ENCODE assay signal across 9 mouse cellular contexts in genomic region chr17:46783222-46783565, GRCm38 (mm10). TPM values are rescaled to one million over a fixed set of nuclear protein-coding genes. Genes with fewer than 3 reads are reported as not detected.
A peak's percentile ranks its signal among the peaks of the same experiment; 100 is the strongest.
DNase-seq lines count a peak whose midpoint lies in the region; ATAC-seq lines count a peak whose summit lies in the region.
"Had no signal": no experiment of that assay in that cellular context is flagged by ENCODE, and none has a peak within 500 bp of the region (broad histone marks: within the 10 kb centered on the region; RNA-seq: fewer than 3 reads in every experiment).

No protein-coding gene starts in this region.

- no peak overlapping the region for H3K9ac ChIP-seq in liver, embryonic 11.5 days (ENCODE audit: low read depth, low read length)
- H3K9ac ChIP-seq in embryonic facial prominence, embryonic 15.5 days, result no peak overlapping the region
- no peak overlapping the region for H3K9ac ChIP-seq in neural tube, embryonic 14.5 days (replicated peaks; ENCODE audit: low read depth, low read length)

- WGBS in liver, embryonic 11.5 days, result 73% methylated on average over 2 of the region's 2 CpGs
- 82% methylated on average over 2 of the region's 2 CpGs for WGBS in embryonic facial prominence, embryonic 15.5 days
- WGBS in limb, embryonic 10.5 days, result 84% methylated on average over 2 of the region's 2 CpGs
- 69% methylated on average over 2 of the region's 2 CpGs for WGBS in neural tube, embryonic 14.5 days

- no peaks in the 10 kb centered on the region for H3K9me3 ChIP-seq in liver, embryonic 11.5 days (ENCODE audit: control insufficient read depth, low read length)
- H3K9me3 ChIP-seq in embryonic facial prominence, embryonic 15.5 days (replicated peaks), result no peaks in the 10 kb centered on the region
- H3K9me3 ChIP-seq in limb, embryonic 10.5 days (replicated peaks), result no peaks in the 10 kb centered on the region
- H3K9me3 ChIP-seq in neural tube, embryonic 14.5 days (ENCODE audit: control insufficient read depth, low read length), result no peaks in the 10 kb centered on the region

- peaks cover 21% of the 10 kb centered on the region for H3K36me3 ChIP-seq in liver, embryonic 11.5 days (ENCODE audit: control insufficient read depth, insufficient read depth, low read length)
- H3K36me3 ChIP-seq in embryonic facial prominence, embryonic 15.5 days, result peaks cover 25% of the 10 kb centered on the region
- H3K36me3 ChIP-seq in limb, embryonic 10.5 days, result peaks cover 30% of the 10 kb centered on the region
- peaks cover 14% of the 10 kb centered on the region for H3K36me3 ChIP-seq in neural tube, embryonic 14.5 days (ENCODE audit: control insufficient read depth, insufficient read depth, low read length)

- ATAC-seq in liver, embryonic 11.5 days (replicated peaks; ENCODE audit: low FRiP score), result no peak
- no peak for ATAC-seq in embryonic facial prominence, embryonic 15.5 days (ENCODE audit: insufficient number of reproducible peaks, low FRiP score, low TSS enrichment, low read depth)
- ATAC-seq in neural tube, embryonic 14.5 days (ENCODE audit: low read depth), result peak; percentile 28; the same call in 1 of the 2 replicates

- no peaks in the 10 kb centered on the region for H3K27me3 ChIP-seq in liver, embryonic 11.5 days (replicated peaks; ENCODE audit: control insufficient read depth, insufficient read depth, low read length)
- H3K27me3 ChIP-seq in embryonic facial prominence, embryonic 15.5 days, result no peaks in the 10 kb centered on the region
- H3K27me3 ChIP-seq in limb, embryonic 10.5 days (ENCODE audit: low read depth, poor library complexity, severe bottlenecking), result no peaks in the 10 kb centered on the region
- H3K27me3 ChIP-seq in neural tube, embryonic 14.5 days (ENCODE audit: control insufficient read depth, insufficient read depth, low read length), result no peaks in the 10 kb centered on the region

- no peak for DNase-seq in liver, embryonic 11.5 days (ENCODE audit: low spot score)
- DNase-seq in liver, result no peak
- DNase-seq in limb, embryonic 10.5 days (ENCODE audit: low spot score), result no peak
- DNase-seq in layer of hippocampus, adult 18-20 months (ENCODE audit: low spot score in 2 of 2), result no peak
- no peak for DNase-seq in left cerebral cortex, adult 8-10 months (ENCODE audit: low spot score in 2 of 2)
- DNase-seq in urinary bladder, postnatal 14 days (ENCODE audit: low spot score), result no peak

- peak overlapping the region; percentile 83 for H3K4me3 ChIP-seq in liver, embryonic 11.5 days (ENCODE audit: low read depth, low read length)
- peak overlapping the region; percentile 57 for H3K4me3 ChIP-seq in embryonic facial prominence, embryonic 15.5 days (replicated peaks)
- H3K4me3 ChIP-seq in limb, embryonic 10.5 days, result peak overlapping the region; percentile 78
- H3K4me3 ChIP-seq in neural tube, embryonic 14.5 days (ENCODE audit: low read depth, low read length), result peak overlapping the region; percentile 59

- H3K27ac ChIP-seq in liver, embryonic 11.5 days (ENCODE audit: low read depth, low read length), result peak overlapping the region; percentile 44; the same call in 1 of the 2 replicates
- H3K27ac ChIP-seq in embryonic facial prominence, embryonic 15.5 days (replicated peaks), result peak overlapping the region; percentile 88
- H3K27ac ChIP-seq in limb, embryonic 10.5 days, result peak overlapping the region; percentile 92
- H3K27ac ChIP-seq in neural tube, embryonic 14.5 days (ENCODE audit: low read depth, low read length), result no peak overlapping the region

- peak overlapping the region; percentile 81 for H3K4me2 ChIP-seq in liver, embryonic 11.5 days
- peak overlapping the region; percentile 56; the same call in 1 of the 2 replicates for H3K4me2 ChIP-seq in embryonic facial prominence, embryonic 15.5 days (replicated peaks)
- H3K4me2 ChIP-seq in neural tube, embryonic 14.5 days (ENCODE audit: low read depth, low read length), result 0 out of 2 replicates have a peak overlapping the region, but pooled peaks have one; percentile 51

- peaks cover 7% of the 10 kb centered on the region; the same call in 1 of the 2 replicates for H3K4me1 ChIP-seq in liver, embryonic 11.5 days (replicated peaks; ENCODE audit: control insufficient read depth, insufficient read depth, low read length)
- H3K4me1 ChIP-seq in embryonic facial prominence, embryonic 15.5 days, result peaks cover 4% of the 10 kb centered on the region; the same call in 1 of the 2 replicates
- H3K4me1 ChIP-seq in limb, embryonic 10.5 days, result peaks cover 7% of the 10 kb centered on the region
- H3K4me1 ChIP-seq in neural tube, embryonic 14.5 days (ENCODE audit: control insufficient read depth, insufficient read depth, low read length), result peaks cover 8% of the 10 kb centered on the region; the same call in 1 of the 2 replicates

RNA-seq across cellular contexts. Expression of gene Rpl7l1, which starts 0.7 kb away (rescaled TPM):
- 195 and 201 TPM in 2 replicates for polyA plus RNA-seq in liver, embryonic 11.5 days (2014; fragmentation: Nextera tagmentation; extraction: Ambion mirVana)
- 136 and 145 TPM in 2 replicates for polyA plus RNA-seq in embryonic facial prominence, embryonic 15.5 days (2015; fragmentation: Nextera tagmentation; extraction: Ambion mirVana)
- 224 and 254 TPM in 2 replicates for polyA plus RNA-seq in limb, embryonic 10.5 days (2016; fragmentation: Nextera tagmentation; extraction: Ambion mirVana)
- polyA plus RNA-seq in neural tube, embryonic 14.5 days (2014; fragmentation: Nextera tagmentation; extraction: Ambion mirVana), result 69.9 and 82.1 TPM in 2 replicates
- 10 to 100 TPM; 49.0 to 55.9 TPM for total RNA-seq in layer of hippocampus, adult 18-20 months (2021)
- 10 to 100 TPM; 39.0 to 54.3 (median 41.4) TPM for total RNA-seq in left cerebral cortex, adult 8-10 months (2022)

RNA-seq across cellular contexts. Expression of gene 2310039H08Rik, which starts 10.8 kb away (rescaled TPM):
- polyA plus RNA-seq in liver, embryonic 11.5 days (2014; fragmentation: Nextera tagmentation; extraction: Ambion mirVana), result 76.6 and 82.5 TPM in 2 replicates
- 82.4 and 84.0 TPM in 2 replicates for polyA plus RNA-seq in embryonic facial prominence, embryonic 15.5 days (2015; fragmentation: Nextera tagmentation; extraction: Ambion mirVana)
- 34.2 and 35.4 TPM in 2 replicates for polyA plus RNA-seq in limb, embryonic 10.5 days (2016; fragmentation: Nextera tagmentation; extraction: Ambion mirVana)
- polyA plus RNA-seq in neural tube, embryonic 14.5 days (2014; fragmentation: Nextera tagmentation; extraction: Ambion mirVana), result 58.3 and 60.4 TPM in 2 replicates
- total RNA-seq in layer of hippocampus, adult 18-20 months (2021), result 1 to 10 TPM; 4.9 to 8.3 TPM
- total RNA-seq in left cerebral cortex, adult 8-10 months (2022), result 1 to 10 TPM; 6.4 to 6.9 (median 6.7) TPM

RNA-seq across cellular contexts. Expression of gene Ptcra, which starts 19.7 kb away (rescaled TPM):
- 0.94 and 1.0 TPM in 2 replicates for polyA plus RNA-seq in liver, embryonic 11.5 days (2014; fragmentation: Nextera tagmentation; extraction: Ambion mirVana)
- 0.41 and 0.47 TPM in 2 replicates for polyA plus RNA-seq in embryonic facial prominence, embryonic 15.5 days (2015; fragmentation: Nextera tagmentation; extraction: Ambion mirVana)
- polyA plus RNA-seq in limb, embryonic 10.5 days (2016; fragmentation: Nextera tagmentation; extraction: Ambion mirVana), result 0.73 and 1.2 TPM in 2 replicates
- polyA plus RNA-seq in neural tube, embryonic 14.5 days (2014; fragmentation: Nextera tagmentation; extraction: Ambion mirVana), result 0.32 TPM in 1 of 2 replicates, not detected in the other
- total RNA-seq in layer of hippocampus, adult 18-20 months (2021), result under 1 TPM in 1 of 2 experiments, not detected in 1; 0.25 TPM
- total RNA-seq in left cerebral cortex, adult 8-10 months (2022), result under 1 TPM in 2 of 4 experiments, not detected in 2; 0.28 to 0.46 TPM
- total RNA-seq: layer of hippocampus, postnatal 25 days had no signal

RNA-seq across cellular contexts. Expression of gene Cnpy3, which starts 31.2 kb away (rescaled TPM):
- polyA plus RNA-seq in liver, embryonic 11.5 days (2014; fragmentation: Nextera tagmentation; extraction: Ambion mirVana), result 55.8 and 60.8 TPM in 2 replicates
- polyA plus RNA-seq in embryonic facial prominence, embryonic 15.5 days (2015; fragmentation: Nextera tagmentation; extraction: Ambion mirVana), result 74.2 and 78.2 TPM in 2 replicates
- polyA plus RNA-seq in limb, embryonic 10.5 days (2016; fragmentation: Nextera tagmentation; extraction: Ambion mirVana), result 63.6 and 67.5 TPM in 2 replicates
- 62.5 and 65.8 TPM in 2 replicates for polyA plus RNA-seq in neural tube, embryonic 14.5 days (2014; fragmentation: Nextera tagmentation; extraction: Ambion mirVana)
- total RNA-seq in layer of hippocampus, adult 18-20 months (2021), result 10 to 100 TPM; 66.6 to 71.8 TPM
- total RNA-seq in left cerebral cortex, adult 8-10 months (2022), result 10 to 100 TPM; 66.8 to 75.9 (median 71.0) TPM

RNA-seq across cellular contexts. Expression of gene Gnmt, which starts 54.2 kb away (rescaled TPM):
- 6.2 and 6.7 TPM in 2 replicates for polyA plus RNA-seq in liver, embryonic 11.5 days (2014; fragmentation: Nextera tagmentation; extraction: Ambion mirVana)
- polyA plus RNA-seq in embryonic facial prominence, embryonic 15.5 days (2015; fragmentation: Nextera tagmentation; extraction: Ambion mirVana), result 2.0 and 2.1 TPM in 2 replicates
- polyA plus RNA-seq in limb, embryonic 10.5 days (2016; fragmentation: Nextera tagmentation; extraction: Ambion mirVana), result 0.48 and 0.83 TPM in 2 replicates
- 2.1 TPM in 2 replicates for polyA plus RNA-seq in neural tube, embryonic 14.5 days (2014; fragmentation: Nextera tagmentation; extraction: Ambion mirVana)
- total RNA-seq in layer of hippocampus, adult 18-20 months (2021), result 1 to 10 TPM in 1 of 2 experiments, not detected in 1; 1.1 TPM
- under 1 TPM in 3 of 4 experiments, not detected in 1; 0.43 to 0.74 (median 0.63) TPM for total RNA-seq in left cerebral cortex, adult 8-10 months (2022)
